In the genomic region with DNA sequence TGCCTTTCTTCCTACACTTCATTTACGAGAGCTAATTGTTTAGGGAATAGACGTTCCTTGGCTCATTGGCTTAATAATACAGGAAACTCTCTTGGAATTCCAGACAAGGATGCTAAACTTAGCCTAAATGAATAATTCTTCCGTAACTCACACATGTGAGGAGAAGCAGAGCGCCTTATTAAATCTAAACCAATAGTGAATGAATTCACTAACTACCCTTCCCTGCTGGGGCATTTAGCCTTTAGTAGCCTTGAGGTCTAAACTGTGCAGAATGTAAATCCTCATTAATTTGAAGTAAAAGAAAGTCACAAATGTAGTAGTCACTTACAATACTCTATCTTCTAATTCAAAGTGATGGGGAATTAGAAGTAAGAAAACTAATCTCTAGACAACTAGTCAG, we compare ENCODE assay signal across 26 mouse cellular contexts.
DNase-seq lines count a peak whose midpoint lies in the region; ATAC-seq and TF ChIP-seq lines count a peak whose summit lies in the region.
"Had no signal": no experiment of that assay in that cellular context is flagged by ENCODE, and none has a peak within 500 bp of the region (broad histone marks: within the 10 kb centered on the region; RNA-seq: fewer than 3 reads in every experiment).

No protein-coding gene starts in this region.

- H3K9me3 ChIP-seq in forebrain, embryonic 12.5 days, result no peaks in the 10 kb centered on the region
- H3K9me3 ChIP-seq in forebrain, embryonic 10.5 days, result no peaks in the 10 kb centered on the region
- no peaks in the 10 kb centered on the region for H3K9me3 ChIP-seq in hindbrain, embryonic 13.5 days
- no peaks in the 10 kb centered on the region for H3K9me3 ChIP-seq in hindbrain, embryonic 10.5 days
- H3K9me3 ChIP-seq in midbrain, embryonic 12.5 days, result no peaks in the 10 kb centered on the region
- H3K9me3 ChIP-seq in midbrain, embryonic 15.5 days, result no peaks in the 10 kb centered on the region
- no peaks in the 10 kb centered on the region for H3K9me3 ChIP-seq in neural tube, embryonic 15.5 days (replicated peaks)
- H3K9me3 ChIP-seq: embryonic facial prominence, embryonic 12.5 days; embryonic facial prominence, embryonic 15.5 days; G1E; intestine, embryonic 15.5 days had no signal

- no peak overlapping the region for H3K9ac ChIP-seq in forebrain, embryonic 12.5 days
- H3K9ac ChIP-seq in hindbrain, embryonic 13.5 days, result no peak overlapping the region
- H3K9ac ChIP-seq in midbrain, embryonic 12.5 days (replicated peaks), result no peak overlapping the region
- no peak overlapping the region for H3K9ac ChIP-seq in midbrain, embryonic 15.5 days
- no peak overlapping the region for H3K9ac ChIP-seq in neural tube, embryonic 15.5 days (replicated peaks)
- H3K9ac ChIP-seq: embryonic facial prominence, embryonic 12.5 days; embryonic facial prominence, embryonic 15.5 days; intestine, embryonic 15.5 days had no signal

- no peak overlapping the region for H3K27ac ChIP-seq in forebrain, embryonic 12.5 days
- no peak overlapping the region for H3K27ac ChIP-seq in forebrain, embryonic 10.5 days
- H3K27ac ChIP-seq in hindbrain, embryonic 13.5 days, result no peak overlapping the region
- H3K27ac ChIP-seq in hindbrain, embryonic 10.5 days, result no peak overlapping the region
- H3K27ac ChIP-seq in midbrain, embryonic 12.5 days (replicated peaks), result no peak overlapping the region
- no peak overlapping the region for H3K27ac ChIP-seq in midbrain, embryonic 15.5 days
- no peak overlapping the region for H3K27ac ChIP-seq in neural tube, embryonic 15.5 days (replicated peaks)
- H3K27ac ChIP-seq: embryonic facial prominence, embryonic 12.5 days; embryonic facial prominence, embryonic 15.5 days; intestine, embryonic 15.5 days had no signal

- ATAC-seq in forebrain, embryonic 12.5 days (ENCODE audit: low FRiP score), result peak; percentile 57; the same call in 1 of the 2 replicates
- 0 out of 2 replicates have a peak, but pooled peaks have one; percentile 10 for ATAC-seq in hindbrain, embryonic 13.5 days (ENCODE audit: low FRiP score)
- 0 out of 2 replicates have a peak, but pooled peaks have one; percentile 27 for ATAC-seq in midbrain, embryonic 12.5 days (ENCODE audit: low FRiP score, low read depth)
- no peak for ATAC-seq in midbrain, embryonic 15.5 days (replicated peaks)
- no peak for ATAC-seq in neural tube, embryonic 15.5 days (ENCODE audit: low FRiP score)
- ATAC-seq: intestine, embryonic 15.5 days; Patski had no signal

- TF ChIP-seq POLR2A in brain, embryonic 14.5 days (IDR thresholded peaks at IDR 0.05; ENCODE audit: borderline replicate concordance, extremely low read depth, insufficient read depth, insufficient read length, poor library complexity, severe bottlenecking), result no peak

- 14% methylated on average over 4 of the region's 4 CpGs for WGBS in forebrain, embryonic 12.5 days
- WGBS in forebrain, embryonic 10.5 days, result 39% methylated on average over 4 of the region's 4 CpGs
- WGBS in hindbrain, embryonic 13.5 days, result 56% methylated on average over 4 of the region's 4 CpGs
- 79% methylated on average over 4 of the region's 4 CpGs for WGBS in hindbrain, embryonic 10.5 days
- 56% methylated on average over 4 of the region's 4 CpGs for WGBS in midbrain, embryonic 12.5 days
- 45% methylated on average over 4 of the region's 4 CpGs for WGBS in midbrain, embryonic 15.5 days
- WGBS in neural tube, embryonic 15.5 days, result 38% methylated on average over 4 of the region's 4 CpGs

- no peak for TF ChIP-seq CTCF in brain, embryonic 14.5 days (IDR thresholded peaks at IDR 0.05; ENCODE audit: borderline replicate concordance, extremely low read depth, insufficient read depth, insufficient read length)

- H3K36me3 ChIP-seq in forebrain, embryonic 12.5 days (replicated peaks), result no peaks in the 10 kb centered on the region
- H3K36me3 ChIP-seq in forebrain, embryonic 10.5 days (replicated peaks), result no peaks in the 10 kb centered on the region
- no peaks in the 10 kb centered on the region for H3K36me3 ChIP-seq in hindbrain, embryonic 13.5 days
- H3K36me3 ChIP-seq in hindbrain, embryonic 10.5 days, result no peaks in the 10 kb centered on the region
- H3K36me3 ChIP-seq in midbrain, embryonic 12.5 days, result no peaks in the 10 kb centered on the region
- no peaks in the 10 kb centered on the region for H3K36me3 ChIP-seq in midbrain, embryonic 15.5 days (replicated peaks)
- H3K36me3 ChIP-seq in neural tube, embryonic 15.5 days, result no peaks in the 10 kb centered on the region
- H3K36me3 ChIP-seq: embryonic facial prominence, embryonic 12.5 days; embryonic facial prominence, embryonic 15.5 days; G1E; intestine, embryonic 15.5 days had no signal

- H3K27me3 ChIP-seq in forebrain, embryonic 12.5 days, result no peaks in the 10 kb centered on the region
- no peaks in the 10 kb centered on the region for H3K27me3 ChIP-seq in forebrain, embryonic 10.5 days (ENCODE audit: poor library complexity, severe bottlenecking)
- H3K27me3 ChIP-seq in hindbrain, embryonic 13.5 days, result no peaks in the 10 kb centered on the region
- no peaks in the 10 kb centered on the region for H3K27me3 ChIP-seq in hindbrain, embryonic 10.5 days (ENCODE audit: insufficient read depth, poor library complexity, severe bottlenecking)
- H3K27me3 ChIP-seq in midbrain, embryonic 12.5 days, result no peaks in the 10 kb centered on the region
- H3K27me3 ChIP-seq in midbrain, embryonic 15.5 days (replicated peaks), result no peaks in the 10 kb centered on the region
- H3K27me3 ChIP-seq in neural tube, embryonic 15.5 days (replicated peaks), result no peaks in the 10 kb centered on the region
- H3K27me3 ChIP-seq: CH12.LX; embryonic facial prominence, embryonic 12.5 days; embryonic facial prominence, embryonic 15.5 days; intestine, embryonic 15.5 days; Patski had no signal

- no peak overlapping the region for H3K4me3 ChIP-seq in forebrain, embryonic 12.5 days (replicated peaks)
- no peak overlapping the region for H3K4me3 ChIP-seq in forebrain, embryonic 10.5 days
- no peak overlapping the region for H3K4me3 ChIP-seq in hindbrain, embryonic 13.5 days
- no peak overlapping the region for H3K4me3 ChIP-seq in hindbrain, embryonic 10.5 days
- H3K4me3 ChIP-seq in midbrain, embryonic 12.5 days, result no peak overlapping the region
- no peak overlapping the region for H3K4me3 ChIP-seq in midbrain, embryonic 15.5 days
- no peak overlapping the region for H3K4me3 ChIP-seq in neural tube, embryonic 15.5 days (replicated peaks)
- H3K4me3 ChIP-seq: embryonic facial prominence, embryonic 12.5 days; embryonic facial prominence, embryonic 15.5 days; intestine, embryonic 15.5 days had no signal

- DNase-seq in forebrain, embryonic 10.5 days (ENCODE audit: extremely low spot score, low spot score), result no peak
- no peak for DNase-seq in hindbrain, embryonic 10.5 days (ENCODE audit: low spot score)
- peak; percentile 64 for DNase-seq in brain, embryonic 14.5 days (ENCODE audit: low read depth)
- DNase-seq: adrenal gland, postnatal 10 days; adrenal gland, postnatal 36 days; B cell, adult 2 months; cerebellum, adult 11 months; cerebellum, adult 2 months; cerebellum, adult 9-11 months; cerebellum, postnatal 25 days; gastrocnemius, postnatal 10 days; gastrocnemius, postnatal 36 days; kidney, adult 11 months; kidney, adult 8-10 months had no signal

- no peak overlapping the region for H3K4me2 ChIP-seq in forebrain, embryonic 12.5 days
- no peak overlapping the region for H3K4me2 ChIP-seq in hindbrain, embryonic 13.5 days
- no peak overlapping the region for H3K4me2 ChIP-seq in midbrain, embryonic 12.5 days (replicated peaks)
- no peak overlapping the region for H3K4me2 ChIP-seq in midbrain, embryonic 15.5 days
- H3K4me2 ChIP-seq in neural tube, embryonic 15.5 days, result no peak overlapping the region
- H3K4me2 ChIP-seq: embryonic facial prominence, embryonic 12.5 days; embryonic facial prominence, embryonic 15.5 days; heart, embryonic 11.5 days; intestine, embryonic 15.5 days had no signal

- H3K4me1 ChIP-seq in forebrain, embryonic 12.5 days, result no peaks in the 10 kb centered on the region
- peaks cover 14% of the 10 kb centered on the region; the same call in 1 of the 2 replicates for H3K4me1 ChIP-seq in forebrain, embryonic 10.5 days
- no peaks in the 10 kb centered on the region for H3K4me1 ChIP-seq in hindbrain, embryonic 13.5 days (replicated peaks)
- H3K4me1 ChIP-seq in hindbrain, embryonic 10.5 days (replicated peaks), result no peaks in the 10 kb centered on the region
- 0 out of 2 replicates have a peak, but pooled peaks cover 3% of the 10 kb centered on the region for H3K4me1 ChIP-seq in midbrain, embryonic 12.5 days
- no peaks in the 10 kb centered on the region for H3K4me1 ChIP-seq in midbrain, embryonic 15.5 days
- H3K4me1 ChIP-seq in neural tube, embryonic 15.5 days, result no peaks in the 10 kb centered on the region
- H3K4me1 ChIP-seq: embryonic facial prominence, embryonic 12.5 days; embryonic facial prominence, embryonic 15.5 days; intestine, embryonic 15.5 days had no signal

Comparison
In these comparisons a context has a peak if more than half of its experiments do, and no peak if none do; other contexts are left out.
1. ATAC-seq: peak in forebrain, embryonic 12.5 days (single experiment), hindbrain, embryonic 13.5 days (single experiment) and midbrain, embryonic 12.5 days (single experiment); none in midbrain, embryonic 15.5 days (single experiment) and neural tube, embryonic 15.5 days (single experiment).